Mouse (Mus musculus): ENCODE measurements around the gene Nit1.

DNA sequence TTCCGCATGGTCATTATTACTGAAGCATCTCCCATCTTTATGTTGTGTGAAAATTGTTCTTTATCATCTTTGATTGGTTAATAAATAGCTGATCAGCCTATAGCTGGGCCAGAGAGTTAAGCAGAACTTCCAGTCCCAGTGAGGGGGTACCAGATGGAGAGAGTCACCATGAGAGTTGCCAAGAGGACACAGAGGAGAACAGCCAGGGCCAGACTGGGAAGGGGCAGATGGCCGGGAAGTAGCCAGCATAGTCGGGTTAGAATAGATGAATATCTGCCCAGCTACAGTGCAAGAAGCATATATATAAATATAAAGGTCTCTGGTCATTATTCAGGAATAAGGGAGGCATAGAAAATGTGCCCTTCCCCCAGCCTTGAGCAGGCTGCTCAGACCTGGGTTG, 47.2 kb downstream of the Nit1 start:
- TF ChIP-seq CTCF (IDR thresholded peaks at IDR 0.05; ENCODE audit: extremely low read depth, insufficient read length, insufficient replicate concordance, low read depth, low read length) (no peak), POLR2A (IDR thresholded peaks at IDR 0.05; ENCODE audit: low read depth, low read length) (no peak)
